Mouse (Mus musculus) adrenal gland, postnatal 36 days (tissue): ENCODE measurements around the gene Ttc17. TPM values are rescaled to one million over a fixed set of nuclear protein-coding genes. Genes with fewer than 3 reads are reported as not detected.
"Not testable (repeated sequence)": the region's sequence is repeated elsewhere in the genome, so short reads cannot be mapped to it uniquely, and the experiment has no call there.

Experiments
- DNase-seq, 2 experiments: peaks; one replicate each; pipeline ENCODE4 v3.0.0; 2021; ENCODE audit warnings: mixed read lengths in 1 of 2
- long read RNA-seq, 2 experiments: library from polyadenylated mRNA; stranded (forward); transcript quantifications; one replicate each; pipeline ENCODE4 v2.0.0; 2021; ENCODE audit warnings: borderline sequencing depth in 2 of 2
- total RNA-seq, 2 experiments: library from RNA; stranded (reverse); gene quantifications; 2 replicates each; pipeline ENCODE4 v1.2.3; 2021

The Ttc17 gene
- total RNA-seq = 10 to 100 TPM; 34.7 to 40.7 TPM
- long read RNA-seq, experiment 1, full-length matches to known transcripts = 4 of 13 reads
- long read RNA-seq, experiment 1, partial matches to known transcripts = 5 of 13 reads
- long read RNA-seq, experiment 1, other reads (novel, unspliced or antisense) = 4 of 13 reads
- long read RNA-seq, experiment 2, full-length matches to known transcripts = 2 of 6 reads
- long read RNA-seq, experiment 2, partial matches to known transcripts = 0 of 6 reads
- long read RNA-seq, experiment 2, other reads (novel, unspliced or antisense) = 4 of 6 reads

GRCm38 (mm10) chr2:94406083-94406957 lies at the start of gene Ttc17:
Ttc17 (minus strand) TSS chr2:94406689.
- peak; percentile 93 to 95 for DNase-seq

DNA sequence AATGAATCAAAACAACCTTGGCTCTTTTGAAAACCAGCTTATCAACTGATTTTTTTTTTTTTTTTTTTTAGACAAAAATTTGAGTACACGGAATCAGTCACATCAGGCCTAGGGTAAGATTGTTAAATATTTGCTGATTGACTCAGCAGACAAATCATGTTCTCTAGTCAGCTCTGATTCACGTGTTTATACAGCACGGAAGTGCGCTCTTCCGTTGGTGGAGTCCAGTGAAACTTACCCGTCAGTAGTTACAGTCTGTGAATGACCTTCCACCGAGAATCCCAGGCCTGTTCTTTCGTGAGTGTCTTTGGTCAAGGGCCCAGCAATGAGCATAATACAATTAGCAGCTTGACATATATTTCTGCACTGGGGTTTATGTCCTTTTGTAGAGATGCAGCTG lies 43.2 kb upstream of the Ttc17 start:
- no peak for DNase-seq

- DNase-seq = no peak
Measured at GRCm38 (mm10) chr2:94436952-94437351, 30.5 kb upstream of the Ttc17 start.

- DNase-seq = no peak
Measured at GRCm38 (mm10) chr2:94435481-94435880, 29.0 kb upstream of the Ttc17 start.

GRCm38 (mm10) chr2:94434833-94435232 lies 28.3 kb upstream of the Ttc17 start:
- no peak for DNase-seq

DNA sequence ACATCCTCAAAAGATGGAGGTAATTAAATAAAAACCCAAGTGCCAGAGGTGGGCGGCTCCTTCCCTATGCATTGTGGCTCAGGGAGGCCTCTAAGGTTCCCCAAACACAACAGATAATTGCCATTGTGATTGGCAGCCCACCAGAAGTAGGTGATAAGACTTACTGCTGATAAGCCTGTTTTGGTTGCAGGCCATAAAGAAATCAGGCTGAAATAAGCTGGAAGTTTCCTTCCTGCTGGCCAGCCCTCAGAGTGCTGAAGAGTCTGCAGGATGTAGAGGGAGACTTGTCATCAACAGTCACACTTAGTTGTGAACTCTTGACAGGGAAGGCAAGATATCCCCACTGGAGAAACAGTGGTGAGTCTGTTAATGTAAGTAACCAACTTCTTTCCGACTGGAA lies 25.7 kb upstream of the Ttc17 start:
- DNase-seq = no peak

- peak in 1 of 2 experiments; percentile 22 for DNase-seq
Measured at GRCm38 (mm10) chr2:94428456-94428855, 22.0 kb upstream of the Ttc17 start.

DNA sequence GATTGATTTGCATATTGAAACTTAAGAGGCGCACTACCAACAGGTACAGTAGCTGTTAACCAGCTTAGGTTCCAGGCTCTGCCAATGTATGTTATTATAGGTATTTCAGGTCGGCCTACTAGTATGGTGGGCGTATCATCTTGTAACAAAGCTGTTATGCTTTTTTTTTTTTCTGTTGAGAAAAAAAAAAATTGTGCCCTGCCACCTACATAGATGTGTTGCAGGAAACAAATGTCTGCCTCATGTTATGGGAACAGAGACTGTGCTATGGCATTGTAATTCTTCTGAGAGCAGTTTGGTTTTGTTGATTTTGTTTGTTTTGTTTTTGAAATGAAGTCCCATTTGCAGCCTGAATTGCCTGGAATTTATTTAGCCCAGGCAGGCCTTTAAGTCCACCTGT lies 952 bp upstream of the Ttc17 start:
- no peak for DNase-seq

DNA sequence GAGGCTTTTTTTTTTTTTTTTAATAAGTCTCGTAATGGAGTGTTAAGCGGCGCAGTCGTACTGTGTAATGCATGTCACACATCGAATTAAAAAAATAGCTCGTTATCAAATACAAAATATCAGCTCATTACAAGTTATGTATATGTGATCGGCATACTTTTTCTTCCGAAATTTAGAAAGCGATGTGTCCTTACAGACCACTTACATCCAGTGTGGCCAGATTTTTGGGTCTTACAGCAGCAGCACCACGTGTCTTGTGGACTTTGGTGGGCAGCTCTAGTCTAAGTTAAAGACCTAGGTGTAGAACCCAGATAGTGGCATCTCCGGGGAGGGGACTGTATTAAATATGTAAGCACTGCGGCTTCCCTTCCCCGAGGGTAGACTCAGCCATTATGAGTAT lies 532 bp upstream of the Ttc17 start:
- DNase-seq = no peak

GRCm38 (mm10) chr2:94405397-94406082 lies 949 bp downstream of the Ttc17 start:
- DNase-seq = no peak

- DNase-seq = no peak
Measured at GRCm38 (mm10) chr2:94404512-94405240, 1.8 kb downstream of the Ttc17 start.

- DNase-seq = no peak
Measured at GRCm38 (mm10) chr2:94402561-94402960, 3.9 kb downstream of the Ttc17 start.

- DNase-seq = no peak
Measured at GRCm38 (mm10) chr2:94402096-94402495, 4.4 kb downstream of the Ttc17 start.

GRCm38 (mm10) chr2:94401006-94401405 lies 5.5 kb downstream of the Ttc17 start:
- DNase-seq = no peak

GRCm38 (mm10) chr2:94398138-94398970 lies 8.1 kb downstream of the Ttc17 start:
- peak in 1 of 2 experiments; percentile 26 for DNase-seq

DNA sequence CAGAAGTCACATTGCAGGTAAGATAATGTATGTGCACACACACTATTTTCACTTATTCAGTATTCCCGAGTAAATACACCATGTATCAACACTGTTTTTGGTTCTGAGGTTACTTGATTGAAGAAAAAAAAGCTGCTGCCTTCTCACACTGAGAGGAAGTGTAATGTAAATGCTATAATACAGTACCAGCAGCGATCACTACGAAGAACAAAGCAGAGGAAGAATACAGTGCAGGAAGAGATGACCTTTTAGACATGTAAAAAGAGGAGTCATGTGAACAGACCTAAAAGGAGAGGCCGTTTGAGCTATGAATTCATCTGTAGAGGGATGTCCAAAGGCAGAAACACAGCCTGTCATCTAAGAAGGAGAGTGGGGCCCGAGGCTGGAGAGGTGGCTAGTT lies 9.0 kb downstream of the Ttc17 start:
- DNase-seq = no peak

GRCm38 (mm10) chr2:94396325-94396724 lies 10.2 kb downstream of the Ttc17 start:
- no peak for DNase-seq

DNA sequence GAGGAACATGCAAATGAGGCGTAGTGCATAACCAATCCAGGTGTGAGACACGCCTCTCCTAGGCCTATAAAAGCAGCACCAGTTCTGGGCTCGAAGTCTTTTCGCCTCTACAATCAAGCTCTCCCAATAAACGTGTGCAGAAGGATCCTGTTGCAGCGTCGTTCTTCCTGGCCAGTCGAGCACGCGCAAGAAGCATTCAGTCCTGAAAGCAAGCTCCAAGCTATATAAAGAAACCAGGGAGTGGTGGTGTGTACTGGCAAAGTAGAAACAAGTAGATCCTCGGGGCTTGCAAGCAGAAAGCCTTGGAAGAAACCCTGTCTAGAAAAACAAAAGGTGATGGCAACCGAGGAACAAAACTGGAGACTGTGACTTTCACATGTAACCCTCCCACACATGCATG lies 15.4 kb downstream of the Ttc17 start:
- not testable (repeated sequence) for DNase-seq

- DNase-seq = peak; percentile 43 to 48
Measured at GRCm38 (mm10) chr2:94389000-94389399, 17.5 kb downstream of the Ttc17 start.

DNA sequence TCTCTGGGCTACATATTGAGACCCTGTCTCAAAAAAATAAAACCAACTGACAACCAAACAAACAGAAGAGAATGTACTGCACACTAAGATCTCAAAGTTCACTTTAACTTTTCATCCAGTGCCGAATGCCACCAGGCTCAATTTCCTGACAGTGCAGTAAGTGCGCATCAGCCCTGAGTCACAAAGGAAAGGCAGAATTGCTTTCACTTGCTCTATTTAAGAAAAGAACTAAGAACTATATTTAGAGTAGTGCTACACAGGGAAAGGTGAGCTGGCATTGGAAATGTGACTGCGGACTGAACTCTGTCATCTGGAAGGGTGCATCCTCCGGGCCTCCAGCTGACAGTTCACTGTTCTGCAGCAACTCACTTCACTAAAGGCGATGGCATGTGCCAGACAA lies 18.6 kb downstream of the Ttc17 start:
- peak in 1 of 2 experiments; percentile 18 for DNase-seq

DNA sequence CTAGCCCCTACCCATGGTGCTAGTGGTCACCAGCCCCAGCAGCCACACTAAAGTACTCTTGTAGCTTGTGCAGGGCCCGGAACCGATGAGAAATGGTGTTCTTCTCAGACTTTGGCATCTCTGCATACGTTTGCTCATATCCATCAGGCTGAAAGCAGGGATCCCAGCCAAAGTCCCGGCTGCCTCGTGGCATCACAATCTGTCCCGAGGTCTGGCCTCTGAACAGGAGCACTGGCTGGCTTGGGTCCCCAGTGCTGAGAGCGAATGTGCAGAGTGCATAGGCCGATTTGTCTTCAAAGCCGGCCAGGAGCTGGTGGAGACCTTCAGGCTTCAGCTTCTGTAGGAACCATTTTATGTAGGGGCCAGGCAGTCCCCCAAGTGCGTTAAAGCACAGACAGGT lies 22.0 kb downstream of the Ttc17 start:
- not testable (repeated sequence) for DNase-seq
